Mouse (Mus musculus): ENCODE data around the gene Nrxn3.

DNA sequence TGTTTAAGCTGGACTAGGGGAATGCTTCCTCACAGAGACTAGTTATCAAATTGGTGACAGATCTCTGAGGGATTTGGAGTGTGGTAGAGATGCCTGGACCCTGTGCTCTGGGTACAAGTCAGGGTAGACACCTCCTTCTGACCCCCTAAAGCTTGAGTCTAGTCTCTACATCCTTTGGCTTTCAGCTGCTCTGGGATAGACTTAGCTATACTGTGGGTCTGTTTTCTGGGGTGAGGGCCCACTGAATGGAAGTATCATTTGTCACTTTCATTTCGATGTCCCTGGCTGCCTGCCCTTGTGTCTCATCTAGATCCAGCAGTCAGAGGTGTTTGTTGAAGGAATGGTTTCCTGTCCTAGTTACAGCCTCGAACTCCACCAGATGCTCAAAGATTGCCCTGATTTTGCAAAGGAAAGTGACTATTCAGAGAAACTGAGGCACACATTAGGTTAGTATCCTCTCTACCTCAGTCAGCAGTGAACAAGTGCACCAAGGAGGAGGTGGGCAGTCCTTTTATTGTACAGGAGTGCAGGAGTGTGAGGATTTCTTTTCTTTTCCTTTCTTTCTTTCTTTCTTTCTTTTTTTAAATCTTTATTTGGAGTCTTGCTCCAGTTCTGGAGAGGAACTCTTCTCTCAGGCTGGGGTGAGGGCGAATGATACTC, 515 bp upstream of the Nrxn3 start:
- TF ChIP-seq CTCF (IDR thresholded peaks at IDR 0.05; ENCODE audit: borderline replicate concordance, control insufficient read depth, extremely low read depth, insufficient read depth, low read length, poor library complexity): no peak
- TF ChIP-seq POLR2A (IDR thresholded peaks at IDR 0.05; ENCODE audit: control insufficient read depth, extremely low read depth, insufficient read depth, low read length, poor library complexity): no peak

Measured in thymus, adult 2 months (tissue).